Mouse (Mus musculus) megakaryocyte-erythroid progenitor cell, adult 5 weeks (primary cell): ENCODE measurements around the gene Eif4b. TPM values are rescaled to one million over a fixed set of nuclear protein-coding genes. Genes with fewer than 3 reads are reported as not detected.

Experiments used
- polyA plus RNA-seq: library from polyadenylated mRNA; stranded (reverse); fragments of >175 nt; gene quantifications from 2 replicates; pipeline ENCODE4 v1.2.3, GENCODE M21; 2012

Gene Eif4b
- polyA plus RNA-seq = 249 and 350 TPM in 2 replicates

DNA sequence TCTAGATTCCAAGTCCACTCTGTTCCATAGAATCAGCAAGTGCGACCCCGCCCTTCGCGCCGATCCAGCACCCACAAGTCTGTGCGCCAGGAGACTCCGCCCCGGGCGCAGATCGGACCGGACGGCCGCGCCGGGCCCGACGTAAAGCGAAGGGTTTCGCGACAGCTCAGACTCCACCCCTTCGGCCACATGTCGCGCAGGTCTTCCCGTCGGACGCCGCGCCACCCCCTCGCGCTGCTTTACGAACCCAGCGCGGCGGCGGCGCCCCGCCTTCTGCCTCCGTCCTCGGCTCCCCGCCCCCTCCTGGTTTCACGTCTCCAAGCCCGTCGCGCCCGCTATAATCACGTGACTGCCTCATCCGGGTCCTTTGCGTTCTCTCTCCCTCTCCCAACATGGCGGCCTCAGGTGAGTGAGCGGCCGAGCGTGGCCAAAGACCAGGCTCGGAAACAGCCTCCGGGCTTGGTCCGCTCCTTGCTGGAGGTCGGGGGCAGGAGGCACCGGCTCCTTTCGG lies at the start of gene Eif4b:
Eif4b (plus strand) TSS at position 215 of the 511 bp plus-strand sequence.

DNA sequence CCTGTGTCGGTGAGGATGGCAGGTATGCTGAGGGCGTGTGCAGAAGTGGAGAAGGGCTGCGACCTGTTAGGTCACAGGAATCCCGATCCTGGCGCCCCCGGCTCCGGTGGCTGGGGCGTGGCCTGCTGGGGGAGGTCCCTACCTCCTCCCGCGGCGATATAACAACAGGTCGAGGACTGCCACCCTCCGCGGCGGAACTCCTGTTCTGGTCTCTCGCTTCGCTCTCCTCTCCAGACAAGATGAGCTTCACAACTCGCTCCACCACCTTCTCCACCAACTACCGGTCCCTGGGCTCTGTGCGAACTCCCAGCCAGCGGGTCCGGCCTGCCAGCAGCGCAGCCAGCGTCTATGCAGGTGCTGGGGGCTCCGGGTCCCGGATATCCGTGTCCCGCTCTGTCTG lies 45.5 kb upstream of the Eif4b start, which contains the start of gene Krt18:
Krt18 (plus strand) TSS at position 141 of the 400 bp plus-strand sequence.

DNA sequence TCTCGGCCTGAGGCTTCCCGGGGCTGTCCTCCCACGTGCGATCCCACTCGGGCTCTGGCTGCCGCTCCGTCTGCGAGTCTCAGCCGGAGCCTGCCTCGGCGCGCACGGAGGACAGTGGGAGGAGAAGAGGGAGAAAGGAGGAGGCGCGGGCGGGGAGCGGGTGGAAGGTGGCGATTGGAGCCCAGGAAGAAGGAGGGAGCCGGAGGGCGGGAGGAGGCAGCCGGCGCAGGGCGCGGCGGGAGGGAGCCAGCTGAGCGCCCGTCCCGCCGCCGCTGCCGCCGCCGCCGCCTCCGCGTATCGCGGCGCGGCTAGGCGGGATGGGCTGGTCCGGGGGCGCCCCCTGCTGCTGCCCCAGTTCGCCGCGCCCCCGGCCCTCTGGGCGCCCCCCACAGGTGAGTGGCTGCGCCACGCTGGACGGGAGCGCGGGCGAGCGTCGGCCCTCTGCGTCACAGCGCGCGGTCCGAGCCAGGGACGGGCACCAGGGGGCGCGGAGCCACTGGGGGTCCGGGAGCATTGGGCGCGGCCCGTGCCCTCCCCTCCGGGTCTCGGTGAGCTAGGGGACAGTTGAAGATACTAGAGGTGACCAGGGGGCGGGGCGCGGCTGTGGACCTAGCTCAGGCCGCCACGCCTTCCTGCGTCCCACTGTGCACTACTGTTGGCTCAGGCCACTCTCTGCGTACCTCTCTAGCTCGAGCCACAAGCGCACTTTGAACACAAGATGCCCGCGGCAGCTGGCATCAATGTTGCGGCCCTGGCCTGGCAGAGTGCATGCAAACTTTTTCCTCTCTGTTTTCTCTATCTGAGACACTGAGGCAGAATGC lies 26.8 kb downstream of the Eif4b start, which contains the start of gene Tns2:
Tns2 (plus strand) TSS at position 253 of the 821 bp plus-strand sequence.

DNA sequence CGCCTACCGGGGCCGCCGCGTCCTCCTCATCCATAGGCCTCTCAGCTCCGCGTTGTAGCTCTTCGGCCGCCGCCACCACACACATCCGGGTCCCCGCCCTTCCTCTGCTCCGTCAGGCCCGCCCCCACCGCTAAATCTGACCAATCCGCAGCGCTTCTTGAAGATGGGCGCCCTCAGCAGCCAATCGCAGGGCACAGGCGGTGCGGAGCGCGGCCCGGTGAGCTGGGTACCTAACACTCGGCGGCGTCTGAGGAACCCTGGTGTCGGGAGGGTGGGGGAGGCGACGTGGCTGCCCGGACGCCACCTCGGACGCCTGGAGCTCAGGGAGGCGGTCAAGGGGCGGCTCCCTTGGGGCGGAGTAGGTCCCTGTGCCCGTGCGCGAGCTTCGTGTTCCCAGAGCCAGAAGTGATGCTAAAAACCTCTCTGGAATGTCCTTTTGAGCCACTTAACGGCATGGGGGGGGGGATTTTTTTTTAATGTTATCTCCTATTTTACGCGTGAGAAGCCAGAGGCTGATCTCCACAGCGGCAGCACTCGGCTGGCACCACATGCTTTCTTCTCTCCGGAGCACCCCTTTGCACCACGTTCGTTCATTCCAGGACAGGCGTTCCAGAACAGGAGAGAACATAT lies 62.7 kb downstream of the Eif4b start, which contains the start of gene Spryd3:
Spryd3 (minus strand) TSS at position 106 of the 630 bp plus-strand sequence.

DNA sequence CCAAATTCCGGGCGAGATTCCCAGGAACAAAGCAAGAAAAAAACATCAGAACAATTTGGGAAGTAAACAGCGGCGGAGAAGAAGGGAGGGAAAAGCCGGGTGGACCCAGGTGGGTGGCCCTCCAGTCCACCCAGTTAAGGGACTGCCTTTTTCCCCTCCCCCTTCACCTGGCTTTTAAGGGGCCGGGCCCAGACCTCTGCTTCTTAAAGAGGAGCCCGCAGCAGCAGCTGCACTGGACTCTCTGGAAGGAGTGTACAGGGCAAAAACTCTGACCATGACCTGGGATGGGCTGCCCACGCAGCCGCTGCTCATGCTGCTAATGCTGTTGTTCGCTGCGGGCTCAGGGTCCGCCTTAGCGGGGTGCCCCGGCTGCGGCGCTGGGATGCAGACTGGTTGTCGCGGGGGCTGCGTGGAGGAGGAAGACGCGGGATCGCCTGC lies 70.7 kb downstream of the Eif4b start, which contains the start of gene Igfbp6:
Igfbp6 (plus strand) TSS at position 89 of the 438 bp plus-strand sequence.

Other genes starting within 250 kb of the Eif4b start
- 0.03 TPM in 1 of 2 replicates, not detected in the other for gene Krt1, start 223.0 kb upstream of the Eif4b start, polyA plus RNA-seq
- not detected in 2 replicates for gene Krt77, start 204.1 kb upstream of the Eif4b start, polyA plus RNA-seq
- gene Krt76, start 180.9 kb upstream of the Eif4b start, polyA plus RNA-seq = not detected in 2 replicates
- not detected in 2 replicates for gene Krt4, start 149.0 kb upstream of the Eif4b start, polyA plus RNA-seq
- not detected in 2 replicates for gene Krt79, start 133.4 kb upstream of the Eif4b start, polyA plus RNA-seq
- 0.02 TPM in 1 of 2 replicates, not detected in the other for gene Krt78, start 119.5 kb upstream of the Eif4b start, polyA plus RNA-seq
- gene Krt8, start 69.3 kb upstream of the Eif4b start, polyA plus RNA-seq = 0.56 and 0.59 TPM in 2 replicates
- 16.0 and 21.4 TPM in 2 replicates for gene Krt18, start 45.6 kb upstream of the Eif4b start, polyA plus RNA-seq
- 0.34 and 0.73 TPM in 2 replicates for gene Tns2, start 26.6 kb downstream of the Eif4b start, polyA plus RNA-seq
- 19.3 and 22.6 TPM in 2 replicates for gene Spryd3, start 62.5 kb downstream of the Eif4b start, polyA plus RNA-seq
- 0.41 TPM in 1 of 2 replicates, not detected in the other for gene Igfbp6, start 70.6 kb downstream of the Eif4b start, polyA plus RNA-seq
- gene Soat2, start 76.8 kb downstream of the Eif4b start, polyA plus RNA-seq = 1.9 and 5.1 TPM in 2 replicates
- 10.8 and 13.8 TPM in 2 replicates for gene Zfp740, start 129.5 kb downstream of the Eif4b start, polyA plus RNA-seq
- gene Csad, start 131.0 kb downstream of the Eif4b start, polyA plus RNA-seq = 25.6 and 36.3 TPM in 2 replicates
- 84.2 and 101 TPM in 2 replicates for gene Itgb7, start 158.2 kb downstream of the Eif4b start, polyA plus RNA-seq
- 27.5 and 28.1 TPM in 2 replicates for gene Rarg, start 183.7 kb downstream of the Eif4b start, polyA plus RNA-seq
- 0.03 TPM in 1 of 2 replicates, not detected in the other for gene Gm9918, start 196.8 kb downstream of the Eif4b start, polyA plus RNA-seq
- 56.2 and 68.1 TPM in 2 replicates for gene Mfsd5, start 205.7 kb downstream of the Eif4b start, polyA plus RNA-seq
- 19.1 and 19.4 TPM in 2 replicates for gene Espl1, start 222.5 kb downstream of the Eif4b start, polyA plus RNA-seq